Mouse (Mus musculus) retina, adult 2 months (tissue): ENCODE data around the gene Slc38a6.

Experiments
- DNase-seq: peaks from one replicate; pipeline ENCODE4 v3.0.0-alpha.2; 2012; ENCODE audit warnings: low read depth, low spot score

Slc38a6 gene

DNA sequence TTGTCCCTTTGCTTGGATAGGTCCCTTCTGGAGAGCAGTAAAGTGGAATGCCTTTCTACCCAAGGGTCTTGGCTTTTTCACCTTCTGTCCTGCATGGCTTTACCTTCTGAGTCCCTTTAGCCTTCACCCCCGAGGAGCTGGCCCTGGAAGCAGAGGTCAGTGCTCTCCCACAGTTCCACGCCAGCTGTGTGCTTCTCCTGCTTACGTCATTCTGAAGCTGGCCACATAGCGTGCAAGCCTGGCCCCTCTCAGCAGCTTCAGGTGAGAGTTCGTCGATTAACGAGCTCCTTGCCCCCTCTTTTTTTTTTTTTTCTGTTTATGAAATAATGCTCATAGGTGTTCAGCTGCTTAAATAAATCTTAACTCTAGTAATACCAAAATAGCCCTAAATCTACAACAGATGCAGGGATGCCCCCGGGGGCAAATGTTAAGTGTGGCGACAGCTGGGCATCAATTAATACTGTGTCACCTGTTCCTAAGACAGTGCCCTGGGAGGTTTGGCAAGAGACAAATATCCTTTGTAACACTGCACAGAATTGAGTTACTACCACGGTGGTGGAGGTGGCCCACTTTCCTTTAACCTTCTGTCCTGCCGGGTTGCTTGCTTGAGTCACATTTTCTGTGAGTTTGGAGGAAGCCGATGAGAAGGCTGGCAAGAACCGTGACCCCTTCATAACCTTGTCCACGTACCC is 68.7 kb downstream of the Slc38a6 start:
- no peak for DNase-seq

GRCm38 (mm10) chr12:73356696-73357095 is 70.1 kb downstream of the Slc38a6 start:
- no peak for DNase-seq

DNA sequence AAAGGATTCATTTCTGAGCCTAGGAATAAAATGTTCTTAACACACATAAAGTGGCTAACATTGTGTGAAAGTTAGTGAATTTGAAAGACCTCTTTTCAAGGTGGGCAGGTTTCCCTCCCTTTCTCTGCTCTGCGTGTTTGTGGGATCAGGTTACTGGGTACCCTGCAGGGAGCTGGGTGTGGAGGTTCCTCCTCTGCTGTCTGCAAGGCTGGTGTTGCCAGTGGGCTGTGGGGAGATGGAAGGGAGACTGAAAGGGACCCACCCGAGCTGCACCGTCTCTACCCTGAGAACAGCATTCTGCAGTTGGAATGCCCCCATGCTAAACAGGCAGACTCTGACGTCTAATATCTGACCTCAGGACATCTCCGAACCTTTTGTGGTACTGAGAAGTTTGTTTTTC is 70.7 kb downstream of the Slc38a6 start:
- DNase-seq, result no peak

DNA sequence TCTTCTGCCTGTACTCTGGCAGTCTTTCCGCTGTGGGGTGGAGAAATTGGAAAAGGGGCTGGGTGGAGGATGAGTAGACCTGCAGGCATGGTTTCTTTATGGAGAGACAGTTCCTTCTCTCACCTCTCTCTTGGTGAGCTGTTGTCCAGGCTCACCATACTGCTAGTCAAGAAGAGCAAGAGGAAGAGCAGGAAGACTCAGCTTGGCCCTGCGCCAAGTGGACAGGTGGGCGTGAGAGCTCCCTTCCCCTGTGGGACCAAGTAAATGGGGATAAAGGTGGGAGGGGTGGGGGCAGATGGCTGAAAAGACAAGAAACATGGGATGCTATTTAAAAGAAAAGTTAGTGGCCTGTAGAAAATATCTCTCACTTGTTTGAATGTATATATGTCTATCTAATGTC is 71.2 kb downstream of the Slc38a6 start:
- no peak for DNase-seq

DNA sequence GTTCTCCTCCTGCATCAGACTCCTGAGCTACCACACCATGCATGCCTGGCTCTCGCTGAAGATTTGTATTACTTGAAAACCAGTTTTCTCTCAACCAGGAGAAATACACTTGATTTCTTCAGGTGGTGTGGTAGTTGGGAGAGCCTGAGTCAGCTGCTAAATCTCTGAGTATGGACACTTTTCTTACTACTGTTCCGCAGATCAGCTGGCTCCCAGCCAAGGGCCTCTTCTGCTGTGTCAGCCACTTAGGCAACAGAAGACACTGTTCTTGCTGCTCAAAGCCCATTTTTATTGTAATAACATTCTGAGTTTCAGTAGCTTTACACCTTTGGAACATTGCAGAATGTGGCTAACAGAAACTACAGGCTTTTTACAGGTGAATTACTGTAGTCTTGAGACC is 72.1 kb downstream of the Slc38a6 start:
- DNase-seq, result no peak

- DNase-seq, result no peak
Measured at GRCm38 (mm10) chr12:73359520-73359919, 72.9 kb downstream of the Slc38a6 start.

GRCm38 (mm10) chr12:73361201-73361600 is 74.6 kb downstream of the Slc38a6 start:
- no peak for DNase-seq

- no peak for DNase-seq
Measured at GRCm38 (mm10) chr12:73363401-73363800, 76.8 kb downstream of the Slc38a6 start.

DNA sequence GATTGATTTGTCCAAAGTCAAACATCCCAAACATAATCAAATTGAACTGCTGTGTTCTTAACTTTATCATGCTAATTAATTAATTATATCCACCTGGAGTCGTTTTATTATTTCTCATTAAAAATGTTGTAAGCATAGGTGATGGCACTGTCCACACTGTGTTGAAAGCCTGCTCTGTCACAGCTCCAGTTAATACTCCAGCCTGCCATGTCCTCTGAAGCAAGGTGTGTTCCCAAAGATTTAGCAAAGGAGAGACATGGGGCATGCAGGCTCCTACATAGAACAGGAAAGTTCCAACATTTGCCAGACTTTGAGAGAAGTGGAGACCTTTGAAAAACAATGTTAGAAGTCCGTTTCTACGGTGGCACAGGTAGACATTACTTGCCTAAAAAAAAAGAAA is 77.4 kb downstream of the Slc38a6 start:
- no peak for DNase-seq

DNA sequence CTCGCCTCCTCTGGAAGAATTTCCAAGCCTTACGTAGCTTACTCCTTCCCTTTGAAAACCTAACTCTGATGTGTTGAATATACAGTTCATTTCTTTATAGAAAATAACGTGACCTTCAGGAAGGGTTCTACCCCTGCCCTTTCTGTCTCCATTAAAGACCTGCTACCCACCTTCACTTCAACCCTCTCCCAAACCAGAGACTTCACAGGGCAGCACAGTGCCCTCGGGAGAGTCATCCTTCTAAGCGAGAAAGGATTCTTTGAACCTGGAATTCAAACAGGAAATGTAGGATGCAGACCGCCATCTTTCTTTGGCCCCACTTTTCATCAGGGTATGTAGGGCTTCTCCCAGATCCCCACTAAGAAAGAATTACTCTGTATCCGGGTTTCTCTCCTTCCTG is 80.0 kb downstream of the Slc38a6 start:
- no peak for DNase-seq

DNA sequence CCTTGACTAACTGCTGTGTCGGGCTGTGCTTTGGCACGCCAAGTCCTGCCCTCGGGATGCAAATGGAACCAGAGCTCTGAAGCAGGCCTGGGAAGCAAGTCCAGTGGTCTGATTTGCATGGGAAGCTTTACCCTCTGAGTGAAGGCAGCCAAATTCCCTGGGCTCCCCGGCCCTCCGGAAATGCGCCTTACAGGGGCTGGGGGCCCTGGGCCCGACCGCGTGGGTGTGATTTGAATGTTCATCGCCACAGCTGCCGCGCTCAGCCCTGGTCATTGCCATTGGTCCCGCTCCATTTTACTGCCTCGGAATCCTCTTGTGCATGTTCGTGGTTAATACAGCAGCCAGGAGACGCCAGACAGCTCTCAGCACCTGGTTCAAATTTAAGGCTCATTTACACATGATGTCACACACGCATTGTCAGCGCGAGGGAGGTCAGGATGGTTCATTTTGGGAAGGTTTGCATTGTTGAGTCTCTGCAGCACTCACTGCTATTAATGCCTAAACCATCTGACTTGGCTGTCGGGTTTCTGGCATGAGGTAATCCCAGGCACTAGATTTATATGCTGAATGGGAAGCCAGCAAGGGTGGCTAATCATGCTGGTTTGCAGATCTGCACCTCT is 81.0 kb downstream of the Slc38a6 start:
- no peak for DNase-seq

GRCm38 (mm10) chr12:73368868-73369608 is 82.5 kb downstream of the Slc38a6 start:
- no peak for DNase-seq

GRCm38 (mm10) chr12:73370367-73370944 is 83.9 kb downstream of the Slc38a6 start:
- no peak for DNase-seq

DNA sequence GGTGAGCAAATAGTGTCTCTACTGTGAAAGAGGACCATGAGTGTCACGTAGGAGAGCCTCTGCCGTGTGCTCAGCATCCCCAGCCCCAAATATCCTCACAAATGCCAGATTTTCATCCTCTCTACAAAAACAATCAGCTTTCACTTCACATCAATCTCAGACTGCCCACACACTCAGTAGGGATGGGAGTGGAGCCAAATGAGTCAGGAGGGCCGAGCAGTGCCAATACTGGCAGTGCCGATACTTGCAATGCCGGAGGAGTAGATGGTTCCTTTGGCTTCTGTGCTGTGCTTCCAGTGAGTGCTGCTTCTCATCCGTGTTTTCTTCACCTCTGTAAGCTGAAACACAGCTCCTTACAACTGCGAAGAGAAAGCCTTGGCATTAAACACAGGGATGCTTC is 84.6 kb downstream of the Slc38a6 start:
- DNase-seq, result no peak

GRCm38 (mm10) chr12:73378026-73378425 is 91.4 kb downstream of the Slc38a6 start:
- no peak for DNase-seq

GRCm38 (mm10) chr12:73378724-73379355 is 92.3 kb downstream of the Slc38a6 start:
- DNase-seq, result no peak

- no peak for DNase-seq
Measured at GRCm38 (mm10) chr12:73380686-73381360, 94.2 kb downstream of the Slc38a6 start.

DNA sequence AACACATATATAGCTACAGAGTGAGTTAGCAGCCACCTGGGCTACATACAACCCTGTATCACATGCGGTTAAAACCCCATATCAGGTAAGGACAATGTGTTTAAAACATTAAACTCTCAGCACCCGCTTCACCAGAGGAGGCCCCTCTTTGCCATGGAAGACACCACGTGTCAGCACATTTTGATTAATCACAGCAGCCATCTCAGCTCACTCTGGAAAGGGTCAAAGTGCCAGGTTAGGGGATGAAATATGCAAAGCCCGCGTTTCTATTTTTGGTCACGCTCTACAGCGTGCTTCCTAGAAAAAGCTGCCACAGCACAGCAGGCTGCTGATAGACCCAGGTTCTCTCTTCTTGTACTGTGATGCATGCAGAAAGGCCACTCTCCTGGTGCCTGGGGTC is 94.9 kb downstream of the Slc38a6 start:
- DNase-seq, result no peak

DNA sequence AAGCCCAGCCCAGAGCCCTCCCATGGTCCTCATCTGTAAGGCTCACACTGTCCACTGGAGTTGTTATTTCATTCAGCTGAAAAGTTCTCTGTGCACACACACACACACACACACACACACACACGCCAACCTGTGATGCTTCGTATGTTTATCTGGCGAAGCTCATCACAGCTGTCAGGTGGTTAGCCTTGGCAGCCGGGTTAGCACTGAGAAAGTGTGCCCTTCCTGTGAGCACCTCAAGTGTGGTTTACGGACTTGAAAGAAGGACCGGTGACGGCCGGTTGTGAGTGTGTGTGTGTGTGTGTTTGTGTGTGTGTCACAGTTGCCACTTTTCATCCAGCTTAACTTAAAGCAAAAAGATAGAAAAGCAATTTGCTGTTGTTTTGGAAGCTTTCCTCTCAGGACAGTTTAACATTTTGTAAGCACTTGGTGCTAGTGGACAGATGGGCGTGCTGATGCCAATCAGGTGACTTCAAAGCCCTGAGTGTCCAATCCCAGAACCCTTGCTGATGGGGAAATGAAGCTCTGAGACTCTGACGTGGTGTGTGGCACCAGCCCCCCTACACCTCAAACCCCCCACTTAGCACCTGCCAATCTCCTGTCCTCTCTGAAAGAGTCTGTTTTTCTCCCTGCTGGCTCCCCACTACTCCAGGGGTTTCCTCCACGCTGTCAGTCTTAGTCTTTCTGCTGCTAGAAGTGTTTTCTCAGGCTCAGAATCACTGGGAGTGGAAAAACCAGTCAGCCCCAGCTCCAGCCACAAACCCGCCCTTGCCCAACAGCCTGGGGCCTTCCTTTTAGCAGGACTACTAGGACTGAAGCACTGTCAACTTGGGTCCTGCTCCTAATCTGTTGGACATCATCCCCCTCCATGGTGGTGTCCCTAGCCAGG is 96.0 kb downstream of the Slc38a6 start:
- no peak for DNase-seq

- DNase-seq, result no peak
Measured at GRCm38 (mm10) chr12:73383179-73383510, 96.6 kb downstream of the Slc38a6 start.

- no peak for DNase-seq
Measured at GRCm38 (mm10) chr12:73383861-73384260, 97.3 kb downstream of the Slc38a6 start.
